In genomic region chr14:54630583-54631239, GRCm38 (mm10) we compare ENCODE assay signal across 17 mouse cellular contexts. TPM values are rescaled to one million over a fixed set of nuclear protein-coding genes. Genes with fewer than 3 reads are reported as not detected.
DNase-seq lines count a peak whose midpoint lies in the region; ATAC-seq and TF ChIP-seq lines count a peak whose summit lies in the region.
"Had no signal": no experiment of that assay in that cellular context is flagged by ENCODE, and none has a peak within 500 bp of the region (broad histone marks: within the 10 kb centered on the region; RNA-seq: fewer than 3 reads in every experiment).

No protein-coding gene starts in this region.

- no peaks in the 10 kb centered on the region for H3K4me1 ChIP-seq in limb, embryonic 12.5 days (replicated peaks)
- no peaks in the 10 kb centered on the region for H3K4me1 ChIP-seq in limb, embryonic 10.5 days
- no peaks in the 10 kb centered on the region for H3K4me1 ChIP-seq in limb, embryonic 13.5 days
- H3K4me1 ChIP-seq in midbrain, postnatal 0 days (ENCODE audit: insufficient read depth, low read length): no peaks in the 10 kb centered on the region
- no peaks in the 10 kb centered on the region for H3K4me1 ChIP-seq in liver, postnatal 0 days (ENCODE audit: insufficient read depth)
- H3K4me1 ChIP-seq: lung, embryonic 15.5 days had no signal

- H3K9me3 ChIP-seq in limb, embryonic 12.5 days: no peaks in the 10 kb centered on the region
- no peaks in the 10 kb centered on the region for H3K9me3 ChIP-seq in limb, embryonic 10.5 days (replicated peaks)
- no peaks in the 10 kb centered on the region for H3K9me3 ChIP-seq in limb, embryonic 13.5 days
- H3K9me3 ChIP-seq in midbrain, postnatal 0 days (ENCODE audit: low read length): no peaks in the 10 kb centered on the region
- no peaks in the 10 kb centered on the region for H3K9me3 ChIP-seq in liver, postnatal 0 days (ENCODE audit: low read length)
- H3K9me3 ChIP-seq: lung, embryonic 15.5 days had no signal

- peak overlapping the region; percentile 77 for H3K27ac ChIP-seq in limb, embryonic 12.5 days
- no peak overlapping the region for H3K27ac ChIP-seq in limb, embryonic 10.5 days
- H3K27ac ChIP-seq in limb, embryonic 13.5 days: peak overlapping the region; percentile 70
- no peak overlapping the region for H3K27ac ChIP-seq in midbrain, postnatal 0 days (ENCODE audit: low read depth, low read length)
- H3K27ac ChIP-seq in liver, postnatal 0 days (ENCODE audit: low read depth): no peak overlapping the region
- H3K27ac ChIP-seq: lung, embryonic 15.5 days had no signal

- ATAC-seq in limb, embryonic 12.5 days (ENCODE audit: insufficient number of reproducible peaks, insufficient read depth, low FRiP score, low TSS enrichment, low read depth): no peak
- peak; percentile 81 for ATAC-seq in common myeloid progenitor, adult 5-6 weeks (replicated peaks; ENCODE audit: low read depth, poor library complexity, severe bottlenecking)
- no peak for ATAC-seq in limb, embryonic 13.5 days (ENCODE audit: low FRiP score, low read depth)
- 0 out of 2 replicates have a peak, but pooled peaks have one; percentile 31 for ATAC-seq in midbrain, postnatal 0 days (ENCODE audit: low FRiP score)
- no peak for ATAC-seq in liver, postnatal 0 days

- no peak for TF ChIP-seq EP300 in liver, postnatal 0 days (IDR thresholded peaks at IDR 0.05; ENCODE audit: low read depth)

- no peak overlapping the region for H3K9ac ChIP-seq in limb, embryonic 12.5 days (replicated peaks)
- no peak overlapping the region; the same call in 1 of the 2 replicates for H3K9ac ChIP-seq in limb, embryonic 13.5 days
- no peak overlapping the region for H3K9ac ChIP-seq in midbrain, postnatal 0 days (replicated peaks; ENCODE audit: low read length, poor library complexity, severe bottlenecking)
- no peak overlapping the region for H3K9ac ChIP-seq in liver, postnatal 0 days (replicated peaks)
- H3K9ac ChIP-seq: lung, embryonic 15.5 days had no signal

- no peak overlapping the region for H3K4me2 ChIP-seq in limb, embryonic 12.5 days
- no peak overlapping the region for H3K4me2 ChIP-seq in limb, embryonic 13.5 days (replicated peaks)
- no peak overlapping the region for H3K4me2 ChIP-seq in midbrain, postnatal 0 days (ENCODE audit: low read depth, low read length, poor library complexity, severe bottlenecking)
- no peak overlapping the region for H3K4me2 ChIP-seq in liver, postnatal 0 days (ENCODE audit: low read depth, low read length)
- H3K4me2 ChIP-seq: heart, embryonic 11.5 days; lung, embryonic 15.5 days had no signal

- 0 out of 2 replicates have a peak, but pooled peaks cover under 1% of the 10 kb centered on the region for H3K27me3 ChIP-seq in limb, embryonic 12.5 days
- H3K27me3 ChIP-seq in limb, embryonic 10.5 days (ENCODE audit: low read depth, poor library complexity, severe bottlenecking): no peaks in the 10 kb centered on the region
- no peaks in the 10 kb centered on the region for H3K27me3 ChIP-seq in limb, embryonic 13.5 days
- no peaks in the 10 kb centered on the region for H3K27me3 ChIP-seq in midbrain, postnatal 0 days (ENCODE audit: insufficient read depth, low read length)
- no peaks in the 10 kb centered on the region for H3K27me3 ChIP-seq in liver, postnatal 0 days (ENCODE audit: insufficient read depth, low read length)
- H3K27me3 ChIP-seq: lung, embryonic 15.5 days had no signal

- no peak overlapping the region for H3K4me3 ChIP-seq in limb, embryonic 12.5 days (replicated peaks)
- H3K4me3 ChIP-seq in limb, embryonic 10.5 days: no peak overlapping the region
- no peak overlapping the region for H3K4me3 ChIP-seq in limb, embryonic 13.5 days
- H3K4me3 ChIP-seq in midbrain, postnatal 0 days (ENCODE audit: low read depth, low read length): no peak overlapping the region
- no peak overlapping the region for H3K4me3 ChIP-seq in liver, postnatal 0 days (ENCODE audit: low read depth, low read length)
- H3K4me3 ChIP-seq: lung, embryonic 15.5 days had no signal

- no peak for TF ChIP-seq CTCF in midbrain, postnatal 0 days (IDR thresholded peaks at IDR 0.05)
- no peak for TF ChIP-seq CTCF in liver, postnatal 0 days (IDR thresholded peaks at IDR 0.05; ENCODE audit: low read depth)

- DNase-seq in limb, embryonic 10.5 days (ENCODE audit: low spot score): no peak
- DNase-seq in midbrain, postnatal 0 days (ENCODE audit: low spot score): no peak
- no peak for DNase-seq in heart, postnatal 10 days
- DNase-seq in gastrocnemius, postnatal 14 days: no peak
- no peak for DNase-seq in liver, postnatal 0 days
- DNase-seq: adrenal gland, adult 8-10 months; cerebellum, adult 9-10 months; heart, postnatal 4 days had no signal

- WGBS in limb, embryonic 12.5 days: 82% methylated on average over 11 of the region's 11 CpGs
- 86% methylated on average over 11 of the region's 11 CpGs for WGBS in limb, embryonic 10.5 days
- 77% methylated on average over 11 of the region's 11 CpGs for WGBS in limb, embryonic 13.5 days
- WGBS in midbrain, postnatal 0 days: 71% methylated on average over 11 of the region's 11 CpGs
- 58% methylated on average over 11 of the region's 11 CpGs for WGBS in liver, postnatal 0 days (ENCODE audit: insufficient replicate concordance)

- H3K36me3 ChIP-seq in limb, embryonic 12.5 days: peaks cover 58% of the 10 kb centered on the region
- peaks cover 65% of the 10 kb centered on the region for H3K36me3 ChIP-seq in limb, embryonic 10.5 days
- H3K36me3 ChIP-seq in limb, embryonic 13.5 days: peaks cover 47% of the 10 kb centered on the region
- peaks cover 34% of the 10 kb centered on the region for H3K36me3 ChIP-seq in midbrain, postnatal 0 days (ENCODE audit: insufficient read depth, low read length)
- peaks cover 2% of the 10 kb centered on the region; the same call in 1 of the 2 replicates for H3K36me3 ChIP-seq in liver, postnatal 0 days (replicated peaks; ENCODE audit: insufficient read depth, low read length)

- intact Hi-C loops in heart, postnatal 10 days (cut with DNase I): no loop called here
- intact Hi-C loops in gastrocnemius, postnatal 14 days (cut with DNase I; ENCODE audit: low total_unique reads): no loop called here

RNA-seq across cellular contexts. Expression of gene Psmb11, which starts 9.5 kb away (rescaled TPM):
- 0.06 and 0.29 TPM in 2 replicates for polyA plus RNA-seq in limb, embryonic 12.5 days (2016; fragmentation: Nextera tagmentation; extraction: Ambion mirVana)
- polyA plus RNA-seq in limb, embryonic 10.5 days (2016; fragmentation: Nextera tagmentation; extraction: Ambion mirVana): 0.13 and 0.14 TPM in 2 replicates
- not detected in 2 replicates for total RNA-seq in common myeloid progenitor, adult 5-6 weeks (2017)
- polyA plus RNA-seq in limb, embryonic 13.5 days (2015; fragmentation: Nextera tagmentation; extraction: Ambion mirVana): 0.11 TPM in 1 of 2 replicates, not detected in the other
- total RNA-seq in midbrain, postnatal 0 days (2014; rRNA removed): not detected in 2 replicates
- polyA plus RNA-seq in midbrain, postnatal 0 days (2015; fragmentation: Nextera tagmentation; extraction: Ambion mirVana): 0.27 TPM in 1 of 2 replicates, not detected in the other
- total RNA-seq in heart, postnatal 10 days (2021): not detected
- not detected for total RNA-seq in gastrocnemius, postnatal 14 days (2021)
- polyA plus RNA-seq in liver, postnatal 0 days (2015; fragmentation: Nextera tagmentation; extraction: Ambion mirVana): not detected in 2 replicates
- total RNA-seq: adrenal gland, adult 8-10 months; gastrocnemius, adult 18-20 months; heart, postnatal 4 days; liver, adult 2 months had no signal
- polyA plus RNA-seq: heart, embryonic 11.5 days; kidney, embryonic 14.5 days; liver, adult 2 months had no signal

RNA-seq across cellular contexts. Expression of gene Gm17606, which starts 10.0 kb away (rescaled TPM):
- not detected in 2 replicates for polyA plus RNA-seq in limb, embryonic 12.5 days (2016; fragmentation: Nextera tagmentation; extraction: Ambion mirVana)
- not detected in 2 replicates for polyA plus RNA-seq in limb, embryonic 10.5 days (2016; fragmentation: Nextera tagmentation; extraction: Ambion mirVana)
- not detected in 2 replicates for total RNA-seq in common myeloid progenitor, adult 5-6 weeks (2017)
- not detected in 2 replicates for polyA plus RNA-seq in limb, embryonic 13.5 days (2015; fragmentation: Nextera tagmentation; extraction: Ambion mirVana)
- total RNA-seq in midbrain, postnatal 0 days (2014; rRNA removed): not detected in 2 replicates
- polyA plus RNA-seq in midbrain, postnatal 0 days (2015; fragmentation: Nextera tagmentation; extraction: Ambion mirVana): not detected in 2 replicates
- total RNA-seq in heart, postnatal 10 days (2021): not detected
- not detected for total RNA-seq in gastrocnemius, postnatal 14 days (2021)
- polyA plus RNA-seq in liver, postnatal 0 days (2015; fragmentation: Nextera tagmentation; extraction: Ambion mirVana): not detected in 2 replicates
- total RNA-seq: adrenal gland, adult 8-10 months; gastrocnemius, adult 18-20 months; heart, postnatal 4 days; layer of hippocampus, adult 8-10 months; liver, adult 2 months had no signal
- polyA plus RNA-seq: heart, embryonic 11.5 days; kidney, embryonic 14.5 days; liver, adult 2 months; lung, embryonic 15.5 days had no signal

RNA-seq across cellular contexts. Expression of gene Cdh24, which starts 10.5 kb away (rescaled TPM):
- polyA plus RNA-seq in limb, embryonic 12.5 days (2016; fragmentation: Nextera tagmentation; extraction: Ambion mirVana): 11.8 and 12.9 TPM in 2 replicates
- 7.1 and 8.1 TPM in 2 replicates for polyA plus RNA-seq in limb, embryonic 10.5 days (2016; fragmentation: Nextera tagmentation; extraction: Ambion mirVana)
- total RNA-seq in common myeloid progenitor, adult 5-6 weeks (2017): 0.46 and 0.58 TPM in 2 replicates
- polyA plus RNA-seq in limb, embryonic 13.5 days (2015; fragmentation: Nextera tagmentation; extraction: Ambion mirVana): 6.7 and 8.2 TPM in 2 replicates
- 45.3 and 49.7 TPM in 2 replicates for total RNA-seq in midbrain, postnatal 0 days (2014; rRNA removed)
- polyA plus RNA-seq in midbrain, postnatal 0 days (2015; fragmentation: Nextera tagmentation; extraction: Ambion mirVana): 8.5 and 9.0 TPM in 2 replicates
- 1 to 10 TPM; 1.3 TPM for total RNA-seq in heart, postnatal 10 days (2021)
- total RNA-seq in gastrocnemius, postnatal 14 days (2021): under 1 TPM; 0.53 to 0.55 TPM
- 0.09 and 0.11 TPM in 2 replicates for polyA plus RNA-seq in liver, postnatal 0 days (2015; fragmentation: Nextera tagmentation; extraction: Ambion mirVana)

RNA-seq across cellular contexts. Expression of gene Psmb5, which starts 12.9 kb away (rescaled TPM):
- 410 and 432 TPM in 2 replicates for polyA plus RNA-seq in limb, embryonic 12.5 days (2016; fragmentation: Nextera tagmentation; extraction: Ambion mirVana)
- polyA plus RNA-seq in limb, embryonic 10.5 days (2016; fragmentation: Nextera tagmentation; extraction: Ambion mirVana): 508 and 553 TPM in 2 replicates
- 56.3 and 58.6 TPM in 2 replicates for total RNA-seq in common myeloid progenitor, adult 5-6 weeks (2017)
- polyA plus RNA-seq in limb, embryonic 13.5 days (2015; fragmentation: Nextera tagmentation; extraction: Ambion mirVana): 394 and 410 TPM in 2 replicates
- total RNA-seq in midbrain, postnatal 0 days (2014; rRNA removed): 157 and 197 TPM in 2 replicates
- polyA plus RNA-seq in midbrain, postnatal 0 days (2015; fragmentation: Nextera tagmentation; extraction: Ambion mirVana): 404 and 427 TPM in 2 replicates
- 100 to 1,000 TPM; 206 to 207 TPM for total RNA-seq in heart, postnatal 10 days (2021)
- total RNA-seq in gastrocnemius, postnatal 14 days (2021): 100 to 1,000 TPM; 196 to 203 TPM
- 148 and 157 TPM in 2 replicates for polyA plus RNA-seq in liver, postnatal 0 days (2015; fragmentation: Nextera tagmentation; extraction: Ambion mirVana)

RNA-seq across cellular contexts. Expression of gene 4931414P19Rik, which starts 24.9 kb away (rescaled TPM):
- 9.7 and 10.7 TPM in 2 replicates for polyA plus RNA-seq in limb, embryonic 12.5 days (2016; fragmentation: Nextera tagmentation; extraction: Ambion mirVana)
- polyA plus RNA-seq in limb, embryonic 10.5 days (2016; fragmentation: Nextera tagmentation; extraction: Ambion mirVana): 11.1 and 13.5 TPM in 2 replicates
- 5.3 TPM in 2 replicates for total RNA-seq in common myeloid progenitor, adult 5-6 weeks (2017)
- 7.6 and 8.0 TPM in 2 replicates for polyA plus RNA-seq in limb, embryonic 13.5 days (2015; fragmentation: Nextera tagmentation; extraction: Ambion mirVana)
- total RNA-seq in midbrain, postnatal 0 days (2014; rRNA removed): 4.6 and 8.7 TPM in 2 replicates
- polyA plus RNA-seq in midbrain, postnatal 0 days (2015; fragmentation: Nextera tagmentation; extraction: Ambion mirVana): 2.2 and 2.8 TPM in 2 replicates
- 1 to 10 TPM; 4.2 to 4.9 TPM for total RNA-seq in heart, postnatal 10 days (2021)
- total RNA-seq in gastrocnemius, postnatal 14 days (2021): 1 to 10 TPM; 2.9 to 3.3 TPM
- 1.2 and 1.4 TPM in 2 replicates for polyA plus RNA-seq in liver, postnatal 0 days (2015; fragmentation: Nextera tagmentation; extraction: Ambion mirVana)

Comparison
In these comparisons a context has a peak if more than half of its experiments do, and no peak if none do; other contexts are left out.
1. H3K27ac ChIP-seq: peak in limb, embryonic 12.5 days (single experiment) and limb, embryonic 13.5 days (single experiment); none in limb, embryonic 10.5 days (single experiment), midbrain, postnatal 0 days (single experiment) and liver, postnatal 0 days (single experiment).
2. ATAC-seq: peak in common myeloid progenitor, adult 5-6 weeks (single experiment) and midbrain, postnatal 0 days (single experiment); none in limb, embryonic 12.5 days (single experiment), limb, embryonic 13.5 days (single experiment) and liver, postnatal 0 days (single experiment).